Mouse (Mus musculus) gastrocnemius, adult 2 months (tissue): ENCODE data around the gene Med15. TPM values are rescaled to one million over a fixed set of nuclear protein-coding genes. Genes with fewer than 3 reads are reported as not detected.
"Not testable (repeated sequence)": the region's sequence is repeated elsewhere in the genome, so short reads cannot be mapped to it uniquely, and the experiment has no call there.

Source experiments
- DNase-seq: peaks from one replicate; pipeline ENCODE4 v3.0.0; 2022
- H3K27ac ChIP-seq: fragments of 200-600 bp; 2 replicates; pipeline ENCODE4 v1.8.1; 2022; ENCODE audit warnings: mild to moderate bottlenecking
- H3K4me3 ChIP-seq: fragments of 200-600 bp; 2 replicates; pipeline ENCODE4 v1.8.1; 2022; ENCODE audit warnings: mild to moderate bottlenecking, moderate library complexity
- CTCF ChIP-seq: fragments of 200-600 bp; IDR thresholded peaks from 2 replicates; pipeline ENCODE4 v1.8.1; 2022; ENCODE audit warnings: antibody characterized with exemption, mild to moderate bottlenecking, moderate library complexity
- intact Hi-C: fragments of 180-260 bp; cut with DNase I; formaldehyde crosslinking; loops from one replicate; pipeline ENCODE4 v1.15.1; 2025
- total RNA-seq, 2 experiments: library from RNA; stranded (reverse); gene quantifications; 2 replicates each; pipeline ENCODE4 v1.2.3; 2021

Med15 gene
- total RNA-seq, 2 experiments from 2014 or later: 20.2 to 20.5 TPM

DNA sequence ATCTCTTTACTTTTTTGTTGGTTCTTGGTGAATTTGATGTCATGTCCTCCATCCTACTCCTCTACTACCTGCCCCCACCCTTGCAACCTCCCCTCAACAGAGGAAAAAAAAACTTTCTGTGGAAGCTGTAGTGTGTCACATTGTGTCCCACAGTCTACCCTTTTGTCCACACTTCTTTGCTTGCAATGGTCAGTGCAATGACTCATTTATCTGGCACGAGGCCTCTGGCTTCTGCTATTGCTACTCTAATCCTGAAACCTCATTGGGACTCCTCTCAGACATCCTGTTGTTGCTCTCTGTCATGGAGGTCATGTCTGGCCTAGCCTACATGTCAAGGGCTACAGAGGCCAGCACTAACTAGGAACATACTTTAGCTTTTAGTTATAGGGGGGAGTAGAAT lies 21.0 kb upstream of the Med15 start:
- intact Hi-C loops: no loop called here
- H3K4me3 ChIP-seq: no peak overlapping the region
- H3K27ac ChIP-seq: no peak overlapping the region
- DNase-seq: no peak
- TF ChIP-seq CTCF: no peak

- intact Hi-C loops: no loop called here
- TF ChIP-seq CTCF: no peak
- DNase-seq: no peak
- H3K27ac ChIP-seq: no peak overlapping the region
- H3K4me3 ChIP-seq: no peak overlapping the region
Measured at GRCm38 (mm10) chr16:17753001-17753400, 20.3 kb upstream of the Med15 start.

GRCm38 (mm10) chr16:17745067-17745466 lies 12.4 kb upstream of the Med15 start:
- no peak overlapping the region for H3K27ac ChIP-seq
- DNase-seq: no peak
- intact Hi-C loops: loop anchor here (2.0 kb wide), 1 partner anchor 68 kb away; no protein-coding TSS in a partner anchor
- H3K4me3 ChIP-seq: no peak overlapping the region
- no peak for TF ChIP-seq CTCF

DNA sequence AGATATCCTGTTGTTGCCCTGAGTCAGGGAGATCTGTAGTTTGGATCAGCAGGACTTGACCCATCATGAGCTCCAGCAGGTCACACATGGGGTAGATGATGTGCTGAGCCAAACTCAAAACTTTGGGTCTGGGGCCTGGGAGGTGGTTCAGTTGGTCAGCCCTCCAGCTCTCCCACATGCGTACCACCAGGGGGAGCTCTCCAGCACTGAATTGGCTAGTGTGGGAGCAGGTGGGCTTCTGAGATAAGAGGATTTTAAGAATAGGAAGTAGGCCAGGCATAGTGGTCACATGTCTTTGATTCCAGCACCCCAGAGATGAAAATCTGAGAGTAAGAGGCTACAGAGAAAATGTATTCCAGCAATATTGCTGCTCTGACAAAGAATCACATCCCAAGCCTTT lies 11.8 kb upstream of the Med15 start:
- no peak overlapping the region for H3K4me3 ChIP-seq
- intact Hi-C loops: loop anchor here (2.0 kb wide), 1 partner anchor 68 kb away; no protein-coding TSS in a partner anchor
- DNase-seq: peak; percentile 42
- TF ChIP-seq CTCF: peak; percentile 77
- H3K27ac ChIP-seq: no peak overlapping the region

DNA sequence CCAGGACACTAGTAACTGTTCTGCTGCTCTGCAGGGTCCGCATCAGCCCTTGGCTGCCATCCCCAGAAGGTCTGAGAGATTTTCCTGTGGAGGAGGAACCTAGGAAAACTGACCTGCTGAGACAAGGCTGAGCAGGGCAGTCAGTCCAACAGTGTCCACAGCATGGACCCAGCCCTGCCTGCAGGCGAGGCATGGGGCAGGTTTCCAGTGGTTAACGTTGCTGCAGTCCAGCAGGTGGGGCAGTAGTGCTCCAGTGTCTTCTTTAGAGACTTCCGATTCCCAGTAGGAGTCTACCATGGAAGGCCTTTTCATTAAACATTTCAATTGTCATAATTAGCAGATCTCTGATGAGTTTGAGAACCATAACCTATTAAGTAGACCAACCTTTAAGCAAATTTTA lies 10.6 kb upstream of the Med15 start:
- DNase-seq: no peak
- TF ChIP-seq CTCF: peak; percentile 19; the same call in 1 of the 2 replicates
- Histone ChIP-seq H3K27ac (no peak overlapping the region), H3K4me3 (no peak overlapping the region)
- intact Hi-C loops: no loop called here

GRCm38 (mm10) chr16:17742810-17743209 lies 10.1 kb upstream of the Med15 start:
- Histone ChIP-seq H3K27ac (no peak overlapping the region), H3K4me3 (no peak overlapping the region)
- intact Hi-C loops: no loop called here
- no peak for TF ChIP-seq CTCF
- no peak for DNase-seq

DNA sequence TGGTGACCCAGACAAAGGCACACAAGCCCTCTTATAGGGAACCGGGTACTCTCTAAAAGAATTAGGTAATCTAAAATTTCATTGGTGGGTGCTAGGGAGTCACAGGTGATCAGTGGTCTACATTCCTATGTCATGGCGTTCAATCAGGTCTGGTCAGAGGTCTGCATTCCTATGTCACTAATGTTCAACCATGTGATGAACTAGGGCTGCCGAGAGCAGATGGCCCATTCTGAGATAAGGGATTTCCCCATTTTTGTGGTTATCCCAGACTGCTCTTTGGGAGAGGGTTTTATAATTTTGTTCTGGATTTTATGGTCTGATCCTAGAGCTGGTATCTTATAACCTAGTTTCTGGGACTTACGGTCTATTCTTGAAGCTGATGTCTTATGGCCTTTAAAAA lies 7.4 kb upstream of the Med15 start:
- Histone ChIP-seq H3K27ac (no peak overlapping the region), H3K4me3 (no peak overlapping the region)
- DNase-seq: no peak
- intact Hi-C loops: no loop called here
- TF ChIP-seq CTCF: no peak

GRCm38 (mm10) chr16:17736156-17736555 lies 3.5 kb upstream of the Med15 start:
- no peak for TF ChIP-seq CTCF
- intact Hi-C loops: no loop called here
- Histone ChIP-seq H3K4me3 (no peak overlapping the region), H3K27ac (no peak overlapping the region)
- no peak for DNase-seq

DNA sequence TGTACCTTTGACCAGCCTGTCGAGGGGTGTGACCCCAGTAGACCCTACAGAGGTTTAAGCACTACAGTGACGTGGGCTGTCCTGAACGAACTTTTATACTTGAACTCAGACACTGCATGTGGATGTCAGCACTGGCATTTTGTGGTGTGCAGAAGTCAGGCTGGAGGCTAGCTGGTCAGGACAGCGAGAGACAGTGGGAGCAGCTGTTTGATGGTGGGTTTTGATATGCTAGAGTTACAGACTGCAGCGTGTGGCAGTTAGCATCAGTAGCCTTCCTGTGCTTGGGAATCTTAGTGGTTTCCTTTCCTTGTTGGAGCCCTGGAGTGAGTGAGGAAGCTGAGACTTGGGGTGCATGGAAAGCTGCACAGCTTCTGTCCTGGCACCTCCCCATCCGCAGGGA lies 2.2 kb upstream of the Med15 start:
- H3K4me3 ChIP-seq, DNase-seq, intact Hi-C loops, H3K27ac ChIP-seq: not testable (repeated sequence)

- DNase-seq: no peak
- no peak for TF ChIP-seq CTCF
- H3K27ac ChIP-seq: no peak overlapping the region
- no peak overlapping the region for H3K4me3 ChIP-seq
- intact Hi-C loops: no loop called here
Measured at GRCm38 (mm10) chr16:17733646-17734045, 955 bp upstream of the Med15 start.

GRCm38 (mm10) chr16:17732431-17732830 lies 260 bp downstream of the Med15 start:
- Histone ChIP-seq H3K27ac (no peak overlapping the region), H3K4me3 (no peak overlapping the region)
- TF ChIP-seq CTCF: no peak
- intact Hi-C loops: no loop called here
- DNase-seq: no peak

DNA sequence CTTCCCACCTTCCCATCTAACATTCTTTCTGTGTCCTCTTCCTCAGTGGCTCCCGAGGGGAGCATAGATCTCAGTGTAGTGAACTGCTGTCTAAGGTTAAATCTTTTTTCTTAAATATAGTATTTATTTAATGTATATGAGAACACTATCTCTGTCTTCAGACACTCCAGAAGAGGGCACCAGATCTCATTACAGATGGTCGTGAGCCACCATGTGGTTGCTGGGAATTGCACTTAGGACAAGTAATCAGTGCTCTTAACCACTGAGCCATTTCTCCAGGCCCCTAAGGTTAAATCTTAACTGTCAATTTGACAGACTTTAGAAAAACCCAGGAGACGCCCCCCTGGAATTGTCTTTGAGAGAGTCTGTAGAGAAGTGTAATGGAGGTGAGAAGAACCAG lies 670 bp downstream of the Med15 start:
- intact Hi-C loops: no loop called here
- no peak overlapping the region for H3K27ac ChIP-seq
- no peak overlapping the region for H3K4me3 ChIP-seq
- TF ChIP-seq CTCF: no peak
- no peak for DNase-seq

- H3K4me3 ChIP-seq: no peak overlapping the region
- H3K27ac ChIP-seq: no peak overlapping the region
- intact Hi-C loops: no loop called here
- no peak for DNase-seq
- peak; percentile 25; the same call in 1 of the 2 replicates for TF ChIP-seq CTCF
Measured at GRCm38 (mm10) chr16:17729974-17730373, 2.7 kb downstream of the Med15 start.

DNA sequence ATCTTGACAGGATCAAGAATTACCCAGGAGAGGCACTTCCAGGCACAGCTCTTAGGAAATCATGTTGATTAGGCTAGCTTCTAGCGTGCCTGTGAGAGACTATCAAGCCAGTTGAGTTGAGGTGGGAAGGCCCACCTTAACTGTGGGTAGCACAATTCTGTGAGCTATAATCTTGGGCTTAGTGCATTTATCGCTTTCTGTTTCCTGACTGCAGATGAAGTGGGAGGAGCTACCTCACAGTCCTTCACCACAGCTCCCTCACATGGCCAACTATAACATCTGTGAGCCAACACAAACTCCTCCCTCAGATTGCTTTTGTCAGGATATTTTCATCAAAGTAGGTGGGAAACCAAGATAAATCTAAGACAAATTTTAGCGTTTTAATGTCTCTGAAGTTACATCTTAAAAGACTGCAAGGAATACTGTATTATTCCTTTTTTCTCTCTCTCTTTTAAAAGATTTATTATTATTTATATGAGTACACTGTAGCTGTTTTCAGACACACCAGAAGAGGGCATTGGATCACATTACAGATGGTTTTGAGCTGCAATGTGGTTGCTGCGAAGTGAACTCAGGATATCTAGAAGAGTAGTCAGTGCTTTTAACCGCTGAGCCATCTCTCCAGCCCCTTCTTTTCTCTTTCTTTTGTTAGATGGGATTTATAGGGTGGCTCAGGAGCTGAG lies 5.4 kb downstream of the Med15 start:
- peak; percentile 67 for TF ChIP-seq CTCF
- peak; percentile 30 for DNase-seq
- intact Hi-C loops: no loop called here
- Histone ChIP-seq H3K4me3 (peak overlapping the region; percentile 57), H3K27ac (peak overlapping the region; percentile 63)
